Mouse (Mus musculus) megakaryocyte progenitor cell, adult 5-6 weeks (primary cell): ENCODE data around the gene Gcnt1. TPM values are rescaled to one million over a fixed set of nuclear protein-coding genes. Genes with fewer than 3 reads are reported as not detected.

Source experiments
- ATAC-seq: replicated peaks from 2 replicates; pipeline ENCODE4 v1.8.0; 2016; ENCODE audit warnings: mild to moderate bottlenecking, moderate TSS enrichment, inconsistent platforms; ENCODE audit not compliant: poor library complexity
- total RNA-seq, 2 experiments: library from RNA; stranded (forward) in 1 of 2; stranded (reverse) in 1 of 2; fragments of 157-497, 149-512 nt in 1 of 2; fragments of 200-1000 nt in 1 of 2; gene quantifications; 2 replicates each; pipeline versions ENCODE4 v1.2.3 to v1.2.4; 2015 to 2017

Gene Gcnt1
- 19.3 and 21.9 TPM in 2 replicates for total RNA-seq (2015)
- 25.9 and 26.1 TPM in 2 replicates for total RNA-seq (2017)

- no peak for ATAC-seq
These were observed at the start of gene Gcnt1 for GRCm38 (mm10) chr19:17372701-17373100. Gene Gcnt1, minus strand, starts transcription at chr19:17372844.

- ATAC-seq: no peak
These were observed 45.2 kb upstream of the Gcnt1 start for GRCm38 (mm10) chr19:17417855-17418254.

GRCm38 (mm10) chr19:17412915-17413459 lies 40.3 kb upstream of the Gcnt1 start:
- ATAC-seq: no peak

- ATAC-seq: no peak
These were observed 37.9 kb upstream of the Gcnt1 start for GRCm38 (mm10) chr19:17410465-17411065.

- ATAC-seq: no peak
These were observed 36.7 kb upstream of the Gcnt1 start for GRCm38 (mm10) chr19:17409351-17409750.

GRCm38 (mm10) chr19:17408591-17408990 lies 35.9 kb upstream of the Gcnt1 start:
- ATAC-seq: no peak

- ATAC-seq: no peak
These were observed 34.2 kb upstream of the Gcnt1 start for GRCm38 (mm10) chr19:17406823-17407222.

- no peak for ATAC-seq
These were observed 30.5 kb upstream of the Gcnt1 start for GRCm38 (mm10) chr19:17403175-17403574.

- ATAC-seq: no peak
These were observed 27.9 kb upstream of the Gcnt1 start for GRCm38 (mm10) chr19:17400571-17400970.

GRCm38 (mm10) chr19:17399965-17400364 lies 27.3 kb upstream of the Gcnt1 start:
- ATAC-seq: no peak

- ATAC-seq: no peak
These were observed 25.3 kb upstream of the Gcnt1 start for GRCm38 (mm10) chr19:17397922-17398321.

- ATAC-seq: no peak
These were observed 24.2 kb upstream of the Gcnt1 start for GRCm38 (mm10) chr19:17396802-17397201.

- ATAC-seq: peak; percentile 99
These were observed 21.4 kb upstream of the Gcnt1 start, which contains the start of gene Rfk for GRCm38 (mm10) chr19:17393841-17394591. Gene Rfk, plus strand, starts transcription at chr19:17394043.

- no peak for ATAC-seq
These were observed 20.2 kb upstream of the Gcnt1 start for GRCm38 (mm10) chr19:17392866-17393265.

- peak; percentile 71 for ATAC-seq
These were observed 15.8 kb upstream of the Gcnt1 start for GRCm38 (mm10) chr19:17388404-17388803.

GRCm38 (mm10) chr19:17386424-17386823 lies 13.8 kb upstream of the Gcnt1 start:
- ATAC-seq: no peak

- no peak for ATAC-seq
These were observed 12.8 kb upstream of the Gcnt1 start for GRCm38 (mm10) chr19:17385426-17385825.

- peak; percentile 88 for ATAC-seq
These were observed 12.4 kb upstream of the Gcnt1 start for GRCm38 (mm10) chr19:17385022-17385421.

GRCm38 (mm10) chr19:17382807-17383397 lies 10.3 kb upstream of the Gcnt1 start:
- ATAC-seq: peak; percentile 48

GRCm38 (mm10) chr19:17380549-17380948 lies 7.9 kb upstream of the Gcnt1 start:
- no peak for ATAC-seq

- no peak for ATAC-seq
These were observed 6.2 kb upstream of the Gcnt1 start for GRCm38 (mm10) chr19:17378845-17379244.

- ATAC-seq: no peak
These were observed 3.1 kb downstream of the Gcnt1 start for GRCm38 (mm10) chr19:17369581-17369980.
